Mouse (Mus musculus) layer of hippocampus, adult 9-11 months (tissue): ENCODE data around the gene Anp32a.

Experiments used
- DNase-seq: peaks from one replicate; pipeline ENCODE4 v3.0.0; 2022

Gene Anp32a

DNA sequence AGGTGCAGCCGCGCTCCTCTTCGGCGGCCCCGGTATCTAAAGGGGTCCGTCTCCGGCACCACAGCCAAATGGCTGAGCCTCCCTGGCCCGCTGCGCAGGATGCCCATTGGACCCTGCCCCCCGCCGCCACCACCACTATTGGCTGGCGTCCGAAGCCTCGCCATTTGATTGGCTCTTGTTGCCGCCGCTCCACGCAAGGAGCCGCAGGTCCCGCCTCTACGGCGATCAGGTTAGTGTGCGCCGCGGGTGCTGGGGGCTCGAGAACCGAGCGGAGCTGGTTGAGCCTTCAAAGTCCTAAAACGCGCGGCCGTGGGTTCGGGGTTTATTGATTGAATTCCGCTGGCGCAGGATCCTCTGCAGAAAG is at the start of gene Anp32a:
TSS of gene Anp32a (plus strand) at position 171 of the 364 bp plus-strand sequence.
- DNase-seq = peak; percentile 98

DNA sequence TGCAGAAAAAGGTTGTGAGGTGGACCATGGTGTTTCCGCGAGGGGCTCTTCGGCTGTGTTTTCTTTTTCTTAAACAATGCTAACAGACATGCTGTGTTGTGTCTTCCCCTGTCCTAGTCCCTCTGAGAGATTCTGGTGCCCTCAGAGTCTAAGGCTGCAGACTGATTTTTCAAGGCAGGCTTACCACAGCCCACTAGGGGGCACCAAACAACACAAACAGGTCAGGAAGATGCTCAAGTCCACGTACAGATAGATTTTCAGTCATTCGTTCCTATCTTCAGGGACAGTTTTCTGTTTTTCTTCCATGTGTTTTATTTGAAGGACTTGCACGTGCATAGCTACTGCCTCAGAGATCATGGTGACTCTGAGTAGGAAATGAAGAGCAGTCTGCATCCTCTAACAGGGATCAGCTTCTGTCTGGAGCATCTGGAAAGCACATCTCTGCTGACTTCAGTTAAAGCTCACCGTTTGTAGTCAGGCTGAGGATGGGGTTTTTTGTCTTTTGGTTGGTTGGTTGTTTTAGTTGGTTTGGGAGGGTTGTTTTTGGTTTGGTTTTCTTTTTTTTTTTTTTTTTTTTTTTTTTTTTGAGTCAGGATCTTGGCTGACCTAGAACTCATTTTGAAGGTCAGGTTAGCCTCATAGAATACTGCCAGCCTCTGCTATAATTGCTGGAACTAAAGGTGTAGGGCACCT is 45.9 kb upstream of the Anp32a start:
- DNase-seq = peak; percentile 84

DNA sequence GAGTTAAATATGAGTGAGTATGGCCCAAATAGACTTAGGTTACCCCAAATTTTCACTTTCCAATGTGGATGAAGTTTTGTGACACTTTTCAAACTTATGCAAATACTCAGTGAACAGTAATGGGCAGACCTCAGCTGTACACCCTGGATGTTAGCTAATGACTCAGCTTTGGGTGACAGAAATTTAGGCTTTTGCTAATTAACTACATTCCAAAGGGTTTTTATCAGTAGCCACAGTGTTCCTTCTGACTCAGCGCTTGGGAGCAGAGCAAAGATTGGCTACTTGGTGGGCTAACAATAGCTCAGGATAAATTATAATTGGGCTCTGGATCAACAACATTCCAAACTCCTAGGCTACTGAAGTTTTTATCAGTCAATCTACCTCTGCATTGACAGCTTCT is 44.2 kb upstream of the Anp32a start:
- DNase-seq = no peak

DNA sequence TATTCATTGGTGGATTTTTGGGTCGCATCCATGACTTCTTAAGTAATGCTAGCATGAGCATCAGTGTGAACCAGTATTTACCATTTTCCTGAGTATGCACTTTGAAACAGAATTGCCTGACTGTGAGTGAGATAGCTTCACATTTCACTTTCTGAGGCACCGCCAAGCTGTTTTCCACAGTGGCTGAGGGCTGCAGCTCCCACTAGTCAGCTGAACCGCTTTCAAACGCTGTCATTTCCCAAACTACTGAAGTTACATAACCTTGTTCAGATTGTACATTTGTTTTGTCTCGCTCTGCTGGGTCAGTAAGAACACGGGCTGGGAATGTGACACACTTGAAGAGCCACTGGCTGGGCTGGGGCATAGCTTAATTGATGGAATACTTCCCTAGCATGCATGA is 25.5 kb upstream of the Anp32a start:
- peak; percentile 56 for DNase-seq

DNA sequence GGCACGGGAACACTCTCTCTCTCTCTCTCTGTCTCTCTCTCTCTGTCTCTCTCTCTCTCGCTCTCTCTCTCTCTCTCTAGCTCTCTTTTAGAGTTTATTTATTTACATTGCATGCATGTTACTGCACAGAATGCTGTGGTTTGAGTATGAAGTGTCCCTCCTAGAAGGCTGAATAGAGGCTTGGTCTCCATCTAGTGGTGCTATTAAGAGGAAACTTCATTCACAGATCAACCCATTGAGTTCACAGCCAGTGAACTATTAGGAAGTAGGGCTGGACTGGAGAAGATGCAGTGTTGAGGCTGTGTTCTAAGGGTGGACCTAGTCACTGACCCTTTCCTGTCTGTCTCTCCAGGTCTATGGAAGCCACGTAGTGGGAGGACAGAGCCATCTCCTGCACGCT is 22.4 kb upstream of the Anp32a start:
- DNase-seq = no peak

GRCm38 (mm10) chr9:62323816-62324215 is 17.3 kb upstream of the Anp32a start:
- no peak for DNase-seq

DNA sequence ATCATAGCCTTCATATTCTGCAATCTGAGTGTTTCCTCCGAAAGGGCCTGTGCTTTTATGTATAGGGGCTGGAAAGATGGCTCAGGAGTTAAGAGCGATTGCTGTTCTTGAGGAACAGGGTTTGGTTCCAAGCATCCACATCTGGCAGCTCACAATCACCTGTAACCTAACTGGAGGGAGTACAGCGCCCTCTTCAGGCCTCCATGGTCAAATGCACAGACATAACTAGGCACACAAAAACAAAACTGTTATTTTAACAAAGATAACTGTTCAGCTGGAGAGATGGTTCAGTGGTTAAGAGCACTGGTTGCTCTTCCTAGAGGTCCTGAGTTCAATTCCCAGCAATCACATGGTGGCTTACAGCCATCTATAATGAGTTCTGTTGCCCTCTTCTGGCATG is 15.1 kb upstream of the Anp32a start:
- no peak for DNase-seq

DNA sequence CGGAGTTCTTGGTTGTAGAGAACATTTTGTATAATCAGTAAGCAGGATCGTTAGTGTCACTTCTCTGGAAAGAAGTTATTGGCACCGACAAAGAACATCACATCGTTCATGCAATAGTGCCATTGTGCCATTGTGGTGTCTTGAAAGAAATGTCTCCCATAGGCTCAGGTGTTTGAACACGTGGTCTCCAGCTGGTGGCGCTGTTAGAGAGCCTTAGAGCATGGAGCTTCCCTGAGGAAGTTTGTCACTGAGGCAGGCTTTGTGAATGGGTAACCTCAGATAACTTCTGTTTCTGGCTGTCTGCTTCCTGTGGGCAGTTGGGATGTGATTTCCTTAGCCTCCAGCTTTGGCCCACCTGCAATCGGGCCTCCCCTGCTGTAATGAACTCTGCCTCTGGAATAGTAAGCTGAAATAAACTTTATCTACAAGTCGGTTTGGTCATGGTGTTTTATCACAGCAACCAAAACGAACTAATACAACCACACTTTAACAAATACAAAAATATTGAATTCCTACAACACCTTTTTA is 6.7 kb upstream of the Anp32a start:
- DNase-seq = no peak

DNA sequence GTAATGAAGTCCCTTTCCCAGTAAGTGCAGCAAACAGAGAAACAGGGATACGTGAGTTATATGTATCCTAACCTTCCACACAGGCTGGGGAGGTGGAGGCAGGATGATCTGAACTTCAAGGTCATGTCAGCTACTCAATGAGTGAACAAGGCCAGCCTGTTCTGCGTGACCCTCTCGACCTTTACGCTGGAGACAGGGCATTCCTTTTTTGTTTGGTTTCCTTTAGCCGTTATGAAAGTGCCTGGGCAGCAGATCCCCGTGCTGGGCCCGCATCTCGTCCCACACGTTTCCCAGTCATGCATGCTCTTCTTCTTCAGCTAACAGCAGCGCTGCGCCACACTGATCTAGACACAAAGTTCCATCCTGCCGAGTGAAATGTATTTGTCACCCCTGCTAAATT is 5.7 kb upstream of the Anp32a start:
- no peak for DNase-seq

DNA sequence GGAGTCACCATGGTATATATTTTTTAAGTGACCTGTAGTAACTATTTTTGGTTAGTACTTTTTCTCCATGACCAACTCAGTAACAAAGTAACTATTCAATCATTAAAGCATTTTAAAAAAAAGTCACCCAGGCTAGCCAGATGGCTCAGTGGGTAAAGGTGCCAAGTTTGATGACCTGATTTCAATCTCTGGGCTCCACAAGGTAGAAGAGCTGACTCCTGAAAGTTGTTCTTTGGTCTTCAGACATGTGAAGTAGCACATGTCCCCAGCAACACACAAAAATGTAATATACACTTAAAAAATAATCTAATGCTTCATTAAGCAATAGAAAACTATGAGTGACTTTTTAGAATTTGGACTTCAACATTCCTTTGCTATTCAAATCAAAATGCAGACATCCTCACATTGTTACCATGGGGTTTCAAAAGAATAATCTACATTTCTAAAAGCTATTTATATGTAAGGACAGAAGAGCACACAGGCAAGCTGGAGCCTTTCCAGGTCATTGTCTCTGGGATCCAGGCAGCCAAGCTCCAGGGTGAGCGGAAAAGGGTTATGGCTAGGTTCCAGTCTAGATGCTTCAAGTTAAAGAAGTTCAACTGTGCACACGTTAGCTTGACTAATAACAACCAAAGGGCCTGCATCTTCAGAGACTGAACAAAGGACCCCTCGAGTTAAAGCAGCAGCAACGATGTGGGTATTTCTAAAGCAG is 3.0 kb upstream of the Anp32a start:
- DNase-seq = no peak

DNA sequence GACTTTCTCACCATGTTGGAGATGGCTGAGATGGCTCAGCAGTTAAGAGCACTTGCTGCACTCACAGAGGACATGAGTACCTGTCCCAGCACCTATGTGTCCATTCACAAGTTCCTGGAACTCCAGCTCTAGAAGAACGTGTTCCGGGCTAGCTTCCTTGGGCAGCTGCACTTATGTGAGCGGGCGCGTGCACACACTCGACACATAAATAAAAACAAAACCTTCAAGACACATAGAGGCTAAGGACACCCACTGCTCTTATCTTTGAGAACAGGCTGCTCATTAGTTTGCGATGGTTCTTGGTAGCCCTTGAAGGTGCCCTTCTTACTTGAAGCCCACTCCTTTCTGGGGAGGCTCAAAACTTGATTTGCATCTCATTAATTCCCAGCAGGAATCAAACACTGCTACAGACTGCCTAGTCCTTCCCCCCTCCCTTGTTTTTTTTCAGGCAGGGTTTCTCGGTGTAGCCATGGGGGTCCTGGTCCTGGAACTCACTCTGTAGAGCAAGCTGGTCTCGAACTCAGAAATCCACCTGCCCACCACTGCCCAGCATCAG is 2.4 kb upstream of the Anp32a start:
- DNase-seq = no peak

DNA sequence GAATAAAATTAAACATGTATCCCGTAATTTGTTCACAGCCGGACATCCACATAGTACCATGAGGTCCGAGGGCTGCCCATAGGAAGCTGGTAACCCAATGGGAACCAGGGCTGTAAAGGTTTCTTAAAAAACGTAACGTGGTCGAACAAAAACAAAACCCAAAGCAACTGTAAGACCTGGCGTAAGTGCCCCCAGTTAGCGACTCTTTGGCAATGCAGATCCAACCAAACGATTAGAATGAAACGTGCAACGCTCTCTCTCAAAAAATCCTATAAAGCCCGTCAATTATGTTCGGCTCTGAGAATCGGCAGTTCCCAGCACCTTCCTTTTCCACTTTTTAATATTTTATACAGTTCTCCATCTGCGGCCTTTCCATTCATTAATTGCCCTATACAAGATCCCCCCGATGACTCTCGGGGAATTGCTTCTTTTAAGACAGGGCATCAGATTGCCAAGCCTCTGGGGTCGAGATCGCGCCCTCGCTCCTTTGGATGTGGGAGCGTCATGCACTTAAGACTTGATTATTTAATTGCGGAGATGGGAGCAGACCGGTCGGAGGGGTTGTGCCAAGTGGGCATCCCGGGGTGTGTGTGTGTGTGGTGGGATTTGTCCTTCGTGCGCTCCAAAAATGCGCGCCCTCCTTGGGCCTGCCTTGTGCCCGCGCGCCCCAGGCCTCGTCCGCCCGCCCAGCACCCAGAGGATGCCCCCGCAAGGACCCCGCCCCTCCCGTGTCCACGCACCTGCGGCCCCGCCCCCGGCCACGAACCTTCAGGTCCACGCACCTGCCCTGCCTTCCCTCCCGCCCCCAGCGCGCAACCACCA is 581 bp upstream of the Anp32a start:
- no peak for DNase-seq

- no peak for DNase-seq
Observed at GRCm38 (mm10) chr9:62341701-62342440, 778 bp downstream of the Anp32a start.

DNA sequence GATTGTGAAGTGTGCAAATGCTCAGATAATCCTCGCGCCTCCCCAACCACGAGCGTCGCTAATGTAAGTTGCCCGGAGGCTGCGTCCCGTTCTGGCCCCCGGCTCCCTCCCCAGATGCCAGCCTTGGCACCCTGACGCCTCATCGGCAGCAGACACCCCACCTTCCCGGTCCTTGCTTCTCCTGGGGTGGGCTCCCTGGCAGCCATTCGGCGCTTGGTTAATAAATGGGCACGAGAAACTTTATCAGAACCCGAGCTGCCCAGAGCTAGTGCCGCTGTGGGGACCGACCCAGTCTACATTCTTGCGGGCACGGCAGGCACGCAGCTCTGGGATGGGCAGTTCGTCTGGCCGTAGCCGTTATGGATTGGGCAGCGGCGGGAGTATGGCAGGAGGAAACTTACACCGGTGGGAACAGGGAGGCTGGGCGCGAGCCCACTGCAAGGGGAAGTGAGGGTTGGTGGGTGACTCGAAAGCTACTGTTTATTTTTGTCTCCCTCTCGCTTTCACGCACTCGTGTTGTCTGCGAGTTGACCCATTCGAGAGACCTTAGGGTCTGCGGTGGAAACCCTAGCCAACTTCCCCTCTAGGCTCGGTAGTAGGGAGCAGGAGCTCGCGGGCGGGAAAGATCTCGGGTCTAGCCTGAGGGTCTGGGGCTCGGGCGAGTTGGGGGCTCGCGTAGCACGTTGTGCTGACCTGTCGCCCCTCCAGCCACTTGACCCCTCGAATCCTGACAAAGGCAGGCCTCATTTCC is 1.5 kb downstream of the Anp32a start:
- peak; percentile 69 for DNase-seq

DNA sequence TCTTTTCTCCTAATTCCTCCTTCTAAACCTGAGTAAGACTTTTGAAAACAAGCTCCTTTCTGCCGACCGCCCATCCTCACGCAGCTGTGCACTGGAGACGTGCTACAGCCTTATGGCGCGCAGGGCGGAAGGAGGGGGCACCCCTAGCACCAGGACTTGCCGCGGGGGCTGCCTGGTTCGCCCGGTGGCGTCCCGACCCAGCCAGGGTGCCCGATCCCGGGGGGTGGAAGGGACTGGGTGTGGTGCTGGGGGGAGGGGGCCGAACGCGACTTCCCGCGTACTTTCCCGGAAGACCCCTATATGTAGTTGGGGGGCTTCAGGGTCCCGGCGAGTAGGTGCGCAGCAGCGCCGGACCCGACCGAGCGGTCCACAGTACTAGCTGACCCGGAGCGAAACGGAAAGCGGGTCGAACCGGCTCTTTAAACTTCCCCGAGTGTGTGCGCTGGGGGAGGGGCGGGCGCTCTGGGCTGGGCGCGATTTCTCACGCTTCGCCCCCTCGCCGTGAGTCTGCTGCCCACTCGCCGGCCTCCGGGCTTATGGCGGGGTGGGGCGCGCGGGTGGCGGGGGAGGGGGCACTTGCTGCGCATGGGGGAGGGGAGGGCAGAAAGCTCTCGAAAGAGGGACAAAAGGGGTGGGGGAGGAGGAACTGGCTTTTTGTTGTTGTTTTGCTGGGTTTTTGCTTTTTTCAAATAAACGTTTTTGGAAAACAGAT is 2.3 kb downstream of the Anp32a start:
- peak; percentile 78 for DNase-seq

DNA sequence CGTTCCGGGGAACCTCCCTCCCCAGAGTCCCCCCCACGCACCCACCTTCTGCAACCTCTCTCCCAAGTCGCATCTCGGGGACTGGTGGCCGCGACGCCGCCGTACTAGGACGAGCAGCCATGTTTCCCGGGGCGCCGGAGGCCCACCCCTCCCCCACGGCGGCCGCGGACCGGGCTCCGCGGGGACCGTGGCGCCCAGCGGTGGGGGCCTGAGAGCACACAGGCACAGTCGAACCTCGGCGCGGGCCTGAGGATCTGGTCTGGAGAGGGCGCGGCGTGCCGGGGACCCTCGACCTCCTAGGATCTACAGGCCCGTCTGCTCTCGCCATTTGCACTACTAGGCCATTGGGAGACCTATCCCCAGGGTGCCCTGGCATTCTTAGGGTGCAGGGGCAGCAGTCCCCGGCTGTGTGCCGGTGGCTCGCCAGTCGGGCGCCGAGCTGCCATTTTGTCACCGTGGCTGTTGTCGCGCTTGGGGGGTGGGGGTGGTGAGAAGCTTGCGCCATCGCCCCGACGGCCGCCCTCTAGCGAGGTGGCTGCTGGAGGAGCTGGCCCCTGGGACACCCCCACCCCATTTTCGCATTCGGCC is 2.9 kb downstream of the Anp32a start:
- DNase-seq = peak; percentile 72

DNA sequence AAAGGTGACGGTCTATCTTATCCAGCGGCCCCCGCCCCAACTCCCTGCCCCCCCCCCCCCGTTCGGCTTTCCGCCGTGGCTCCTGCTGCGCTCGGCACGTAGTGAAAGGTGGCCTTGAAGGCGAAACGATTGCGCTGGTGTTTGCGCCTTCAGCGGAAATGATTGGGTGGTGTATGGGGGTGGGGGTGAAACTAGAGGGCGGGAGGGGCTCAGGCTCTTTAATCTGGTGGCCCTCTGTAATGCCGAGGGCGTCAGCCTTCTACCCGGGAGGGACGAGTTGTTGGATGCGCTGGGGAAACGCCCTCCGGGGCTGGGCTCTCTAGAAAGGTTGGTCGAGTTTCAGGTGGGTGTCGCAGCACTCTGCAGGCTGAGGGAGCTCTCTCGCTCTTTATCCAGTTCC is 3.5 kb downstream of the Anp32a start:
- peak; percentile 50 for DNase-seq

DNA sequence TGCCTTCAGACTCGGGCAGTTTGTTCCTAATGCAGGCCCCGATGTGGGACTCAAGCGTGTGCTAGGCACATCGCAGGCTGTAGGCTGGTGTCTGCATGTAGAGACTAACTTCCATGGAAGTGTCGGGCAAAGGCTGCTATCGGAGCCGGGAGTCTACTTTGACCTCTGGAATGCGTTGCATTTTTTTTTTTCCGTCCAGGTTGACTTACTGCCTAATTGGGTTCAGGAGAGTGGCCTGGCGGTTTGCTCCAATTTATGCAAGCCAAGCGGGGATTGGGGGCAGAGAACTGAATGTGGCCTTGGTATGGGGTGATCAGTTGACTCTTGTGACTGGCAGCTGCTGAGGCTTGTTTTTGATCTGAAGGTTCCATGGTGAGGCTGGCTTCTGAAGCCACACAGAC is 4.0 kb downstream of the Anp32a start:
- no peak for DNase-seq

DNA sequence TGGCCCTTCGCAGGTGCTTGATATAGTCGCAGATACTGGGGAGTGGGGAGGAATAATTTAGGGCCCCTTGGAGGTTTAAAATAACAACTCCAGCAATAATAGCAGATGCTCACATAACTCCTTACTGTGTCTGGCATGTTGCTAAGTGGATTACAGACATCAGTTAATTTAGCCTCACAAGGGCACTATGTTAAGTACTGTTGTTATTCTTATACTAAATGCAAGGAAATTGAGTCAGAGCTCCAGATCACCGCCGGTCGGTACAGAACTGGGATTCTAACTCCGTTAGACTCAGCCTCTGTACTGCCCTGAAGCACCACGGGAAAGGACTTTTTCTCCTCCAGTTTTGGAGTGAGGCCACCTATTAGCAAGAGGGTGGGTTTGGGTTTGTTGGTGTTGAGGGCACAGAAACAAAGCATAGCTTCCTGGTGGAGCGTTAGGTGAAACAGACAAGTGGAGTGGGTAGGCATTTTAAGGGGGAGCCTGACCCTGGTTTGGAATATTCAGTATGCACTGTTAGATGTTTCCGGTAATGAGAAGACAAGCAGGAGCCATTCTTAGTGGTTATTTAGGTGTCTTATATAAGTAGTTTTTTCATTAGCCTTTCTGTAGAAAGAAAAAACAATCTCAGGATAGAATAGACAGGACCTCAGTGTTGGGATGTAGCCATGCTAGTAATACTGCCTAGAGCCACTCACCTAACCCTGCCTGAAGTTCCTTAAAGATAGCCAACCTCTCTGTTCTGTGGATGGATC is 4.7 kb downstream of the Anp32a start:
- no peak for DNase-seq

GRCm38 (mm10) chr9:62346388-62346679 is 5.2 kb downstream of the Anp32a start:
- no peak for DNase-seq
